Mouse (Mus musculus): ENCODE measurements around the gene Wnt9a. TPM values are rescaled to one million over a fixed set of nuclear protein-coding genes. Genes with fewer than 3 reads are reported as not detected.

The Wnt9a gene
- 9.0 TPM for polyA plus RNA-seq (2015; fragmentation: Illumina TruSeq; extraction: RNeasy Lipid Tissue Mini Kit (QIAGEN cat#74804); ENCODE audit: low read depth, low replicate concordance)

DNA sequence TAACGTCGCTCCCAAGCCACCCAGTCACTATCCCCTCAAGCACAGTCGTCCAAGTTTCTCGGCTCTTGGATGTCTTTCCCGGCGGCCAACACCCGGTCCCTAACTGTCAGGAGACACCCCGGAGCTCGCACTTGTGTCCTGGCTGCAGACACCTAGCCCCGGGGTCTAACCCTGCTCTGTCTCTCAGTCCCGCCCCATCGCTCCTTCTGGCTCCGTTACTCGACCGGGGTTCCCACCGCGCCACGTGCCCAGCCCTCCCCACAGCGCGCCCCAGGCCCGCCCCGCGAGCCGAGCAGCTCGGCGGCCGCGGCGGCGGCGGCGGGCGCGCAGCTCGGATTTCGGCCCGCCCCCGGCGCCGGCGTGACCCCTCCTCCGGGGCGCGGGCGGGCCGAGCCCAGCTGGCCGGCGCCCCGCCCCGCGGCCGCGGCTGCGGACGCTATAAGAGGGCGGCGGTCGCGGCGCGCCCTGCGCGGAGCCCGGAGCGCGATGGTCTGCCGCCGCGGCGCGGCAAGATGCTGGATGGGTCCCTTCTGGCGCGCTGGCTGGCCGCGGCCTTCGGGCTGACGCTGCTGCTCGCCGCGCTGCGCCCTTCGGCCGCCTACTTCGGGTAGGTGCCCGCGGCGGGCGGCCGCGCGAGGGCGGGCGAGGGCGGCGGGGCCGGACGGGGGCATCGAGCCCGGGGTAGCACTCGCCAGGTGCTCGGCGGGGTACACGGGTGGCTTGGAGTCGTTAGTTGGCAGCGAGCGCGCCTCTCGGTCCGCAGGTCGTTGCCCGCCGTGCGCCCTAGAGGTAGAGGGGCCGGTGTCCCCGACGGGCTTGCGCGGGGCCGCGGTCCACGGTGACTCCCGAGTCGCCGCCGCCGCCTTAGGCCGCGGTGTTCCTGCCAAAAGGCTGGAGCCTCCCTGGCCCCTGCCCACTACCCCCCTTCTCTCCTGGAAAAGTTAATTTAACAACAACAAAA is at the start of gene Wnt9a:
Gene Wnt9a, plus strand, starts transcription at position 468 of the 961 bp plus-strand sequence.

DNA sequence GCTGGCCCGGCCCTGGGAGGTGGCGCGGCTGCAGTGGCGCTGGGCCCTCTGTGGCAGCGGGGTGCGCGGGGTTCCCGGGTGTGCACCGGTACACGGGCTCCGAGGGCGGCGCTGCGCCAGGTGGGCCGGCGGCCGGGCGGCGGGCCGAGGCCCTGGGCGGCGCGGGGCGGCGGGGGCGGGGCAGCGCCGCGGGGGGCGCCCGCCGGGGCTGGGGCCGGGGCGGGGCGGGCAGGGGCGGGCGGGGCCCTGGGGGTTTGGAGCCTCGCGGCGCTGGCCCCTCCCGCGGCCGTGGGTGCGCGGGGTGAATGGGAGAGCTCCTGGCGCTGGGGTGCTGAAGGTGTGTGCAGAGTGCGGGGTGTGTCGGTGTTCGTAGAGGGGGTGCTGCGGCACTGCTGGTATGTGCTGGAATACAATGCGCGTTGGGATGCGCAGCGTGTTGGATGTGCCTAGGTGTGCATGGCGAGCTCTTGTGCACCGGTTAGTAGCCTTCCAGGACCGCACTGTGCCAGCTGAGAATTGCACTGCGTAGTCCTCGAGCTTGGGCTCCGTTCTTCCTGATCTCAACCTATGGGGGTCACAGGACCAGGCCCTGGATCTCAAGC is 15.9 kb upstream of the Wnt9a start, which contains the start of gene Wnt3a:
Gene Wnt3a, minus strand, starts transcription at position 51 of the 602 bp plus-strand sequence.

DNA sequence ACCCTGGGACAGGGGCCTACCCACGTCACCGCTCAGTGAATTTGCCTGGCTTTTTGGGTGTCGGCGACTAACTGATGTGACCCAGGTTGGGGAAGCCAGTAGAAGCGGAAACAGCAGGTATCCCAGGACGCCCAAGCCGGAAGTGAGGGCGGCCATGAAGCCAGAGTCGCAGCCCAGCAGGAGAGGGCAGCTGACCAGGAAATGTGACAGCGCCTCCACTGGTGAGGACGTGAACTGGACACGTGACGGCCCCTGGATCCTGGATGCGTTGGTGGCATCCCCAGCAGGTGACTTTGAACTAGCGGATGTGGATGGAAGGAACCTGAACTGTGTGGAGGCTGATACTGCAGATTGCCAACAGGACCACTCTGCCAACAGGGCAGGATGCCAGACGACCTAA is 68.7 kb downstream of the Wnt9a start, which contains the start of gene Prss38:
Gene Prss38, minus strand, starts transcription at position 183 of the 400 bp plus-strand sequence.

Other genes with a start within 250 kb of the Wnt9a start
- 1.5 TPM for gene Obscn, start 170.5 kb upstream of the Wnt9a start, polyA plus RNA-seq (2015; fragmentation: Illumina TruSeq; extraction: RNeasy Lipid Tissue Mini Kit (QIAGEN cat#74804); ENCODE audit: low read depth, low replicate concordance)
- 5.8 TPM for gene Iba57, start 143.2 kb upstream of the Wnt9a start, polyA plus RNA-seq (2015; fragmentation: Illumina TruSeq; extraction: RNeasy Lipid Tissue Mini Kit (QIAGEN cat#74804); ENCODE audit: low read depth, low replicate concordance)
- 20.0 TPM for gene Gjc2, start 123.7 kb upstream of the Wnt9a start, polyA plus RNA-seq (2015; fragmentation: Illumina TruSeq; extraction: RNeasy Lipid Tissue Mini Kit (QIAGEN cat#74804); ENCODE audit: low read depth, low replicate concordance)
- gene Guk1, start 114.7 kb upstream of the Wnt9a start, polyA plus RNA-seq (2015; fragmentation: Illumina TruSeq; extraction: RNeasy Lipid Tissue Mini Kit (QIAGEN cat#74804); ENCODE audit: low read depth, low replicate concordance), result 264 TPM
- 71.7 TPM for gene Mrpl55, start 104.4 kb upstream of the Wnt9a start, polyA plus RNA-seq (2015; fragmentation: Illumina TruSeq; extraction: RNeasy Lipid Tissue Mini Kit (QIAGEN cat#74804); ENCODE audit: low read depth, low replicate concordance)
- 18.6 TPM for gene 2310033P09Rik, start 98.6 kb upstream of the Wnt9a start, polyA plus RNA-seq (2015; fragmentation: Illumina TruSeq; extraction: RNeasy Lipid Tissue Mini Kit (QIAGEN cat#74804); ENCODE audit: low read depth, low replicate concordance)
- gene Arf1, start 78.7 kb upstream of the Wnt9a start, polyA plus RNA-seq (2015; fragmentation: Illumina TruSeq; extraction: RNeasy Lipid Tissue Mini Kit (QIAGEN cat#74804); ENCODE audit: low read depth, low replicate concordance), result 538 TPM
- gene Wnt3a, start 16.2 kb upstream of the Wnt9a start, polyA plus RNA-seq (2015; fragmentation: Illumina TruSeq; extraction: RNeasy Lipid Tissue Mini Kit (QIAGEN cat#74804); ENCODE audit: low read depth, low replicate concordance), result not detected
- gene Prss38, start 68.7 kb downstream of the Wnt9a start, polyA plus RNA-seq (2015; fragmentation: Illumina TruSeq; extraction: RNeasy Lipid Tissue Mini Kit (QIAGEN cat#74804); ENCODE audit: low read depth, low replicate concordance), result not detected
- gene Jmjd4, start 143.1 kb downstream of the Wnt9a start, polyA plus RNA-seq (2015; fragmentation: Illumina TruSeq; extraction: RNeasy Lipid Tissue Mini Kit (QIAGEN cat#74804); ENCODE audit: low read depth, low replicate concordance), result 16.3 TPM
- gene Snap47, start 144.3 kb downstream of the Wnt9a start, polyA plus RNA-seq (2015; fragmentation: Illumina TruSeq; extraction: RNeasy Lipid Tissue Mini Kit (QIAGEN cat#74804); ENCODE audit: low read depth, low replicate concordance), result 477 TPM
- 6.7 TPM for gene Zfp867, start 165.5 kb downstream of the Wnt9a start, polyA plus RNA-seq (2015; fragmentation: Illumina TruSeq; extraction: RNeasy Lipid Tissue Mini Kit (QIAGEN cat#74804); ENCODE audit: low read depth, low replicate concordance)
- 6.6 TPM for gene Zkscan17, start 219.8 kb downstream of the Wnt9a start, polyA plus RNA-seq (2015; fragmentation: Illumina TruSeq; extraction: RNeasy Lipid Tissue Mini Kit (QIAGEN cat#74804); ENCODE audit: low read depth, low replicate concordance)
- gene Nlrp3, start 234.6 kb downstream of the Wnt9a start, polyA plus RNA-seq (2015; fragmentation: Illumina TruSeq; extraction: RNeasy Lipid Tissue Mini Kit (QIAGEN cat#74804); ENCODE audit: low read depth, low replicate concordance), result 0.51 TPM

All from brain, adult 10 weeks (tissue).